ENCODE assay signal across 11 mouse cellular contexts in the genomic region with DNA sequence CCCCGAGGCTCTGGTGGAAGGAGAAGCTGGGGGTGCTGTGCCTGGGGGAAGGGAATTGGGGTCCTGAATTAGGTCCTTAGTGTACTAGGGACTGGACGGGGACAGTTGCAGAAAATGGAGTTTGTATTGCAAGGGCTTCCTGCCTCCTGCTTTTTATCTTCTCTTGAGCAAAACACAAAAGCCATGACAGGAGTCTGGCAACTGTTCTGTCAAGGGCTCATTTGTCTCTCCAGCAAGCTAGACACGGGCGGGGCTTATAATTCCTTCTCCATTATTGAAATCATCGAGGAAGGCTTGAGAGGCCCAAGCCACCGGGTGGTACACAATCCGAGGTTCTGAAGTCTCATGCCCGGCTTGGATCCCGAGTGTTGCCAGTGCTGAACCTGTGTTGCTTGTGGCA. TPM values are rescaled to one million over a fixed set of nuclear protein-coding genes. Genes with fewer than 3 reads are reported as not detected.
DNase-seq lines count a peak whose midpoint lies in the region; ATAC-seq and TF ChIP-seq lines count a peak whose summit lies in the region.
"Had no signal": no experiment of that assay in that cellular context is flagged by ENCODE, and none has a peak within 500 bp of the region (broad histone marks: within the 10 kb centered on the region; RNA-seq: fewer than 3 reads in every experiment).

No protein-coding gene starts in this region.

- no peak for TF ChIP-seq POLR2A in lung, adult 2 months (IDR thresholded peaks at IDR 0.05; ENCODE audit: borderline replicate concordance, extremely low read depth, low read depth, low read length)

- H3K9me3 ChIP-seq in heart, embryonic 14.5 days (ENCODE audit: control insufficient read depth, low read length): no peaks in the 10 kb centered on the region
- no peaks in the 10 kb centered on the region for H3K9me3 ChIP-seq in lung, embryonic 15.5 days
- H3K9me3 ChIP-seq in forebrain, embryonic 13.5 days (replicated peaks): no peaks in the 10 kb centered on the region
- H3K9me3 ChIP-seq in lung, postnatal 0 days (ENCODE audit: low read length): no peaks in the 10 kb centered on the region

- H3K4me1 ChIP-seq in heart, embryonic 14.5 days (ENCODE audit: control insufficient read depth in 2 of 2, insufficient read depth in 2 of 2, low read length in 2 of 2): peaks cover 49 to 71% of the 10 kb centered on the region in 2 experiments
- peaks cover 53% of the 10 kb centered on the region for H3K4me1 ChIP-seq in lung, embryonic 15.5 days
- H3K4me1 ChIP-seq in lung, adult 2 months (ENCODE audit: control insufficient read depth, insufficient read depth, low read length): peaks cover 4% of the 10 kb centered on the region; the same call in 1 of the 2 replicates
- peaks cover 66% of the 10 kb centered on the region for H3K4me1 ChIP-seq in forebrain, embryonic 13.5 days
- H3K4me1 ChIP-seq in lung, postnatal 0 days (ENCODE audit: insufficient read depth, low read depth, low read length): peaks cover 12% of the 10 kb centered on the region; the same call in 1 of the 2 replicates

- H3K27ac ChIP-seq in heart, embryonic 14.5 days (replicated peaks in 1 of 2; ENCODE audit: control insufficient read depth in 1 of 2, insufficient read depth in 1 of 2, low read depth in 2 of 2, low read length in 2 of 2): peak overlapping the region; percentile 83 to 88
- peak overlapping the region; percentile 61 for H3K27ac ChIP-seq in lung, embryonic 15.5 days
- H3K27ac ChIP-seq in forebrain, embryonic 13.5 days: peak overlapping the region; percentile 63
- no peak overlapping the region for H3K27ac ChIP-seq in lung, postnatal 0 days (ENCODE audit: low read length)
- H3K27ac ChIP-seq: macrophage had no signal

- peak; percentile 37; the same call in 1 of the 2 replicates for ATAC-seq in heart, embryonic 14.5 days (ENCODE audit: insufficient number of reproducible peaks, insufficient read depth, low FRiP score, low read depth)
- ATAC-seq in lung, embryonic 15.5 days (ENCODE audit: borderline replicate concordance, extremely low read depth, low FRiP score, low TSS enrichment): peak; percentile 23; the same call in 1 of the 2 replicates
- peak; percentile 7; the same call in 1 of the 2 replicates for ATAC-seq in forebrain, embryonic 13.5 days
- ATAC-seq in lung, postnatal 0 days: peak; percentile 10; the same call in 1 of the 2 replicates

- DNase-seq in heart, adult 9 months (ENCODE audit: low spot score in 2 of 2): no peak
- DNase-seq in lung, adult 2 months: no peak
- DNase-seq in lung, postnatal 0 days (ENCODE audit: low spot score): peak; percentile 43
- DNase-seq in thymus, postnatal 10 days (ENCODE audit: low spot score in 2 of 2): no peak
- DNase-seq in c-Kit-positive CD71-positive TER-119-positive erythroid progenitor cells, embryonic 14.5 days (ENCODE audit: low spot score): no peak
- DNase-seq: spleen, adult 18-20 months had no signal

- H3K36me3 ChIP-seq in heart, embryonic 14.5 days (ENCODE audit: control insufficient read depth, insufficient read depth, low read length): no peaks in the 10 kb centered on the region
- no peaks in the 10 kb centered on the region; the same call in 1 of the 2 replicates for H3K36me3 ChIP-seq in lung, embryonic 15.5 days
- H3K36me3 ChIP-seq in forebrain, embryonic 13.5 days (ENCODE audit: poor library complexity, severe bottlenecking): 0 out of 2 replicates have a peak, but pooled peaks cover 8% of the 10 kb centered on the region
- H3K36me3 ChIP-seq in lung, postnatal 0 days (ENCODE audit: insufficient read depth, low read length): no peaks in the 10 kb centered on the region

- no peaks in the 10 kb centered on the region for H3K27me3 ChIP-seq in heart, embryonic 14.5 days (ENCODE audit: control insufficient read depth, insufficient read depth, low read length)
- H3K27me3 ChIP-seq in lung, embryonic 15.5 days: no peaks in the 10 kb centered on the region
- no peaks in the 10 kb centered on the region for H3K27me3 ChIP-seq in forebrain, embryonic 13.5 days
- H3K27me3 ChIP-seq in lung, postnatal 0 days (replicated peaks; ENCODE audit: insufficient read depth, low read length): no peaks in the 10 kb centered on the region

- H3K4me3 ChIP-seq in heart, embryonic 14.5 days (ENCODE audit: control insufficient read depth in 1 of 2, insufficient read depth in 1 of 2, low read depth in 1 of 2, low read length in 2 of 2): no peak overlapping the region
- H3K4me3 ChIP-seq in lung, embryonic 15.5 days: no peak overlapping the region
- H3K4me3 ChIP-seq in lung, adult 2 months (replicated peaks; ENCODE audit: extremely low read depth, low read depth, low read length): no peak overlapping the region
- H3K4me3 ChIP-seq in forebrain, embryonic 13.5 days: no peak overlapping the region
- no peak overlapping the region for H3K4me3 ChIP-seq in lung, postnatal 0 days (ENCODE audit: low read depth, low read length)
- H3K4me3 ChIP-seq: myocyte had no signal

- peak overlapping the region; percentile 49; the same call in 1 of the 2 replicates for H3K9ac ChIP-seq in heart, embryonic 14.5 days (ENCODE audit: low read length)
- H3K9ac ChIP-seq in lung, embryonic 15.5 days: no peak overlapping the region
- H3K9ac ChIP-seq in forebrain, embryonic 13.5 days: 0 out of 2 replicates have a peak overlapping the region, but pooled peaks have one; percentile 0
- no peak overlapping the region for H3K9ac ChIP-seq in lung, postnatal 0 days (replicated peaks; ENCODE audit: low read depth)

- H3K4me2 ChIP-seq in heart, embryonic 14.5 days (ENCODE audit: low read length): peak overlapping the region; percentile 42
- no peak overlapping the region for H3K4me2 ChIP-seq in lung, embryonic 15.5 days
- peak overlapping the region; percentile 6 for H3K4me2 ChIP-seq in forebrain, embryonic 13.5 days
- H3K4me2 ChIP-seq in lung, postnatal 0 days (replicated peaks; ENCODE audit: low read depth, low read length): no peak overlapping the region

- no peak for TF ChIP-seq EP300 in lung, postnatal 0 days (IDR thresholded peaks at IDR 0.05)

- 8% methylated on average over 9 of the region's 9 CpGs for WGBS in heart, embryonic 14.5 days
- 28% methylated on average over 9 of the region's 9 CpGs for WGBS in lung, embryonic 15.5 days
- WGBS in lung, adult 2 months: 38% methylated on average over 9 of the region's 9 CpGs
- 24% methylated on average over 9 of the region's 9 CpGs for WGBS in forebrain, embryonic 13.5 days
- WGBS in lung, postnatal 0 days: 36% methylated on average over 9 of the region's 9 CpGs

- no peak for TF ChIP-seq CTCF in lung, adult 2 months (IDR thresholded peaks at IDR 0.05; ENCODE audit: insufficient read depth, low read length)
- TF ChIP-seq CTCF in lung, postnatal 0 days (IDR thresholded peaks at IDR 0.05): no peak

RNA-seq across cellular contexts. Expression of a gene that starts 38.6 kb away (rescaled TPM):
- 9.7 and 10.4 TPM in 2 replicates for polyA plus RNA-seq in heart, embryonic 14.5 days (2014; fragmentation: Nextera tagmentation; extraction: Ambion mirVana)
- polyA plus RNA-seq in lung, embryonic 15.5 days (2015; fragmentation: Nextera tagmentation; extraction: Ambion mirVana): 14.8 and 16.6 TPM in 2 replicates
- polyA plus RNA-seq in lung, adult 2 months (2012; rRNA removed): 4.3 and 5.3 TPM in 2 replicates
- 10.3 and 11.1 TPM in 2 replicates for polyA plus RNA-seq in forebrain, embryonic 13.5 days (2015; fragmentation: Nextera tagmentation; extraction: Ambion mirVana)
- polyA plus RNA-seq in lung, postnatal 0 days (2015; fragmentation: Nextera tagmentation; extraction: Ambion mirVana): 6.4 and 7.4 TPM in 2 replicates
- polyA plus RNA-seq: macrophage had no signal

Comparison
In these comparisons a context has a peak if more than half of its experiments do, and no peak if none do; other contexts are left out.
1. H3K4me2 ChIP-seq: peak in heart, embryonic 14.5 days (single experiment) and forebrain, embryonic 13.5 days (single experiment); none in lung, embryonic 15.5 days (single experiment) and lung, postnatal 0 days (single experiment).
2. H3K9ac ChIP-seq: peak in heart, embryonic 14.5 days (single experiment) and forebrain, embryonic 13.5 days (single experiment); none in lung, embryonic 15.5 days (single experiment) and lung, postnatal 0 days (single experiment).
3. Peak in every context shown above with its lines, with median percentiles within 50 percentile points of each other: ATAC-seq.